Mouse (Mus musculus): ENCODE data around the gene Wwp2. TPM values are rescaled to one million over a fixed set of nuclear protein-coding genes. Genes with fewer than 3 reads are reported as not detected.
A peak's percentile ranks its signal among the peaks of the same experiment; 100 is the strongest.

Gene Wwp2
- polyA plus RNA-seq (2014; fragmentation: Nextera tagmentation; extraction: Ambion mirVana), result 61.2 and 69.5 TPM in 2 replicates

- Histone ChIP-seq H3K36me3 (ENCODE audit: control insufficient read depth, insufficient read depth, low read length) (no peaks in the 10 kb centered on the region), H3K4me3 (ENCODE audit: low read depth, low read length) (peak within 1 kb of the TSS; percentile 84), H3K9ac (ENCODE audit: low read depth, low read length) (peak within 1 kb of the TSS; percentile 82), H3K27me3 (ENCODE audit: control insufficient read depth, insufficient read depth, low read length) (no peaks in the 10 kb centered on the region), H3K27ac (ENCODE audit: low read depth, low read length) (peak within 1 kb of the TSS; percentile 76), H3K4me1 (replicated peaks; ENCODE audit: control insufficient read depth, insufficient read depth, low read length) (peaks cover 2% of the 10 kb centered on the region; the same call in 1 of the 2 replicates), H3K4me2 (replicated peaks; ENCODE audit: low read depth, low read length) (peak within 1 kb of the TSS; percentile 74), H3K9me3 (ENCODE audit: control insufficient read depth, low read length) (no peaks in the 10 kb centered on the region)
- DNase-seq (ENCODE audit: low spot score) (peak; percentile 84), ATAC-seq (ENCODE audit: low FRiP score) (peak; percentile 88)
- WGBS, result under 1% methylated on average over 49 of the region's 81 CpGs
Measured at GRCm38 (mm10) chr8:107435962-107436831, at the start of gene Wwp2. Gene Wwp2 (plus strand): TSS chr8:107436365.

- Histone ChIP-seq H3K27me3 (ENCODE audit: control insufficient read depth, insufficient read depth, low read length) (no peaks in the 10 kb centered on the region), H3K27ac (ENCODE audit: low read depth, low read length) (no peak overlapping the region), H3K4me3 (ENCODE audit: low read depth, low read length) (no peak overlapping the region), H3K4me2 (replicated peaks; ENCODE audit: low read depth, low read length) (no peak overlapping the region), H3K9me3 (ENCODE audit: control insufficient read depth, low read length) (no peaks in the 10 kb centered on the region), H3K4me1 (replicated peaks; ENCODE audit: control insufficient read depth, insufficient read depth, low read length) (no peaks in the 10 kb centered on the region), H3K36me3 (ENCODE audit: control insufficient read depth, insufficient read depth, low read length) (no peaks in the 10 kb centered on the region), H3K9ac (ENCODE audit: low read depth, low read length) (no peak overlapping the region)
- DNase-seq (ENCODE audit: low spot score) (peak; percentile 78), ATAC-seq (ENCODE audit: low FRiP score) (no peak)
- 30% methylated on average over 3 of the region's 3 CpGs for WGBS
Measured at GRCm38 (mm10) chr8:107386642-107387041, 49.5 kb upstream of the Wwp2 start.

- H3K27ac ChIP-seq (ENCODE audit: low read depth, low read length), result no peak overlapping the region
- DNase-seq (ENCODE audit: low spot score) (peak; percentile 45), ATAC-seq (ENCODE audit: low FRiP score) (no peak)
- no peak overlapping the region for H3K4me2 ChIP-seq (replicated peaks; ENCODE audit: low read depth, low read length)
- H3K4me3 ChIP-seq (ENCODE audit: low read depth, low read length), result no peak overlapping the region
- 71% methylated on average over 5 of the region's 5 CpGs for WGBS
- H3K27me3 ChIP-seq (ENCODE audit: control insufficient read depth, insufficient read depth, low read length), result no peaks in the 10 kb centered on the region
- H3K36me3 ChIP-seq (ENCODE audit: control insufficient read depth, insufficient read depth, low read length), result no peaks in the 10 kb centered on the region
- H3K4me1 ChIP-seq (replicated peaks; ENCODE audit: control insufficient read depth, insufficient read depth, low read length), result no peaks in the 10 kb centered on the region
- no peak overlapping the region for H3K9ac ChIP-seq (ENCODE audit: low read depth, low read length)
- no peaks in the 10 kb centered on the region for H3K9me3 ChIP-seq (ENCODE audit: control insufficient read depth, low read length)
Measured at GRCm38 (mm10) chr8:107387861-107388260, 48.3 kb upstream of the Wwp2 start.

DNA sequence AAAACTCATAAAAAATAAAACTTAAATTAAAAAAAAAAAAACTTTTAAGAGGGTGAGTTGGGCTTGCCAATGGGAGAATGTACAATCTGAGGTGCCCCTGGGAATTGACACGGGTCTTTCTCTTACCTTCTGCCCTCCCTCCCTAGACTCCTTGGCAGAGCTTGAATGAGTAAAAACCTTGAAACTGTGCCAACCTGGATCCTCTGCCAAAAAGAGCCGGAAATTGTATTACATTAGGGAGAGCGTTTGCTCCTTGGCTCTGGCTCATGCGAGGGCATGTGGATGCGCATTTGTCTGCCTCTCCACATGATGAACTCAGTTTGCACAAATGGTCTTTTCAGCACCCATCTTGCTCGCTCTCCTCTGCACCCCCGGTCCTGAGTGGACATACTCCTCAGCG is 46.6 kb upstream of the Wwp2 start:
- 94% methylated on average over 8 of the region's 8 CpGs for WGBS
- no peaks in the 10 kb centered on the region for H3K4me1 ChIP-seq (replicated peaks; ENCODE audit: control insufficient read depth, insufficient read depth, low read length)
- H3K9me3 ChIP-seq (ENCODE audit: control insufficient read depth, low read length), result no peaks in the 10 kb centered on the region
- no peak overlapping the region for H3K4me2 ChIP-seq (replicated peaks; ENCODE audit: low read depth, low read length)
- no peak overlapping the region for H3K9ac ChIP-seq (ENCODE audit: low read depth, low read length)
- DNase-seq (ENCODE audit: low spot score) (no peak), ATAC-seq (ENCODE audit: low FRiP score) (no peak)
- no peak overlapping the region for H3K27ac ChIP-seq (ENCODE audit: low read depth, low read length)
- H3K36me3 ChIP-seq (ENCODE audit: control insufficient read depth, insufficient read depth, low read length), result no peaks in the 10 kb centered on the region
- no peak overlapping the region for H3K4me3 ChIP-seq (ENCODE audit: low read depth, low read length)
- H3K27me3 ChIP-seq (ENCODE audit: control insufficient read depth, insufficient read depth, low read length), result no peaks in the 10 kb centered on the region

DNA sequence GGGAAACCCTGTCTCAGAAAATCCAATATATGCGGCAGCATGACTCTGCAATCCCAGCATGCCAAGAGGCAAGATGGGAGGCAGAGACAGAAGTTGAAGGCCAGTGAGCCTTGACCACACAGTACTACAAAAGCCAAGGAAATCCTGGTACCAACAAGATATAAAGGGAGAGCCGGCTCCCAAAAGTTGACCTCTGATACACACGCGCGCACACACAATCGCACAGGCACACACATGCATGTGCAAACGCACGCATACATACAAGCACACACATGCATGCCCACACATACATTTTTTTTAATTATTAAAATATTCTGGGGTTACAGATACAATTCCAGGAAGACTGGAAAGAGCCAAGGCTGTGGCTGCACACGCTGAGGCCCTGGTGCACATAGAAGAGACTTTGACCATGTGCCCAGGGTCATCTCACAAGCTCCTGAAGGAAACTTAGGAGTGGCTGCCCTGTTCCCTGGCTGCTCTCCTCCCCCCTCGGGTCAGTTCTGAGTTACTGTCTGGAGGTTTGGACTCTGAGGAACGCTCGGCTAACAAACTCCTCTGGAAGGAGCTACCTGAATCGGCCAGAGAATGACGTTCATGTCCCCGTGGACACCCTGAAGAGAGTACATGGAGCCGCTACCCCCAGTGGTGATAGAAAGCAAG is 45.6 kb upstream of the Wwp2 start:
- 91% methylated on average over 16 of the region's 16 CpGs for WGBS
- no peaks in the 10 kb centered on the region for H3K9me3 ChIP-seq (ENCODE audit: control insufficient read depth, low read length)
- no peak overlapping the region for H3K27ac ChIP-seq (ENCODE audit: low read depth, low read length)
- no peaks in the 10 kb centered on the region for H3K4me1 ChIP-seq (replicated peaks; ENCODE audit: control insufficient read depth, insufficient read depth, low read length)
- no peak overlapping the region for H3K9ac ChIP-seq (ENCODE audit: low read depth, low read length)
- H3K27me3 ChIP-seq (ENCODE audit: control insufficient read depth, insufficient read depth, low read length), result no peaks in the 10 kb centered on the region
- no peak for ATAC-seq (ENCODE audit: low FRiP score)
- DNase-seq (ENCODE audit: low spot score), result no peak
- H3K4me3 ChIP-seq (ENCODE audit: low read depth, low read length), result no peak overlapping the region
- no peaks in the 10 kb centered on the region for H3K36me3 ChIP-seq (ENCODE audit: control insufficient read depth, insufficient read depth, low read length)
- no peak overlapping the region for H3K4me2 ChIP-seq (replicated peaks; ENCODE audit: low read depth, low read length)

DNA sequence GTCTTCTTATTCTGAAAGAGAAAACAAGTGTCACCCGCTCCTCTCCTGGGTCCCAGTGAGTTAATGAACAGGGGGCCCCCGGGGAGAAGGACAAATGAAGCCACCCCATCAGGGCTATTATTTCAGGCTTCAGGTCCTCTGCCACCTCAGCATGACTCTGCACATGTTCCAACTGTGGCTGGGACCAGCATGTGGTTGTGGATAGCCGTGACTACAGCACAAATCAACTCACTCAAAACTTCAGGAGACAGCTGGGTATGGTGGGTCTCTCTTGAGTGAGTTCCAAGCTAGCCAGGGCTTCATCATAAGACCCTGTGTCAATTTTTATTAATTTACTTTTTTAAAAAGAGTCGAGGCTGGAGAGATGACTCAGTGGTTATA is 45.0 kb upstream of the Wwp2 start:
- Histone ChIP-seq H3K9ac (ENCODE audit: low read depth, low read length) (no peak overlapping the region), H3K36me3 (ENCODE audit: control insufficient read depth, insufficient read depth, low read length) (no peaks in the 10 kb centered on the region), H3K4me2 (replicated peaks; ENCODE audit: low read depth, low read length) (no peak overlapping the region), H3K4me1 (replicated peaks; ENCODE audit: control insufficient read depth, insufficient read depth, low read length) (no peaks in the 10 kb centered on the region), H3K27ac (ENCODE audit: low read depth, low read length) (no peak overlapping the region), H3K9me3 (ENCODE audit: control insufficient read depth, low read length) (no peaks in the 10 kb centered on the region), H3K4me3 (ENCODE audit: low read depth, low read length) (no peak overlapping the region), H3K27me3 (ENCODE audit: control insufficient read depth, insufficient read depth, low read length) (no peaks in the 10 kb centered on the region)
- ATAC-seq (ENCODE audit: low FRiP score), result no peak
- WGBS, result 65% methylated on average over 4 of the region's 4 CpGs
- no peak for DNase-seq (ENCODE audit: low spot score)

DNA sequence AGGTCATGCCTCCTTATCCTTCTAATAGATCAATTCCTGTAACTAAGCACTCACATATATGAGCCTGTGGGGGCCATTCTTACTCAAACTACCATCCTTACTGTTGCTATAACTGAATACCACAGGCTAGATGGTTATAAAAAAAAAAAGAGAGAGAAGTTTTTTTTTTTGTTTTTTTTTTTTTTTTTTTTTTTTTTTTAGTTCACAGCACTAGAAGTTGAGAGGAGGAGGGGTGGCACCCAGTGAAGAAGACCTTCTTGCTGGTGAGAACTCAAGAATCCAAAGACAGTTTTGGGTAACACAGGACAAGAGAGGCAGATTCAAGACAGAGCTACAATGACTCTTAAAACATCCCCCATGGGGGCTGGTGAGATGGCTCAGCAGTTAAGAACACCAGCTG is 40.8 kb upstream of the Wwp2 start:
- H3K4me2 ChIP-seq (replicated peaks; ENCODE audit: low read depth, low read length), result no peak overlapping the region
- no peaks in the 10 kb centered on the region for H3K36me3 ChIP-seq (ENCODE audit: control insufficient read depth, insufficient read depth, low read length)
- H3K9ac ChIP-seq (ENCODE audit: low read depth, low read length), result no peak overlapping the region
- H3K4me1 ChIP-seq (replicated peaks; ENCODE audit: control insufficient read depth, insufficient read depth, low read length), result no peaks in the 10 kb centered on the region
- H3K27ac ChIP-seq (ENCODE audit: low read depth, low read length), result no peak overlapping the region
- no peak overlapping the region for H3K4me3 ChIP-seq (ENCODE audit: low read depth, low read length)
- no peaks in the 10 kb centered on the region for H3K9me3 ChIP-seq (ENCODE audit: control insufficient read depth, low read length)
- DNase-seq (ENCODE audit: low spot score) (no peak), ATAC-seq (ENCODE audit: low FRiP score) (no peak)
- H3K27me3 ChIP-seq (ENCODE audit: control insufficient read depth, insufficient read depth, low read length), result no peaks in the 10 kb centered on the region

DNA sequence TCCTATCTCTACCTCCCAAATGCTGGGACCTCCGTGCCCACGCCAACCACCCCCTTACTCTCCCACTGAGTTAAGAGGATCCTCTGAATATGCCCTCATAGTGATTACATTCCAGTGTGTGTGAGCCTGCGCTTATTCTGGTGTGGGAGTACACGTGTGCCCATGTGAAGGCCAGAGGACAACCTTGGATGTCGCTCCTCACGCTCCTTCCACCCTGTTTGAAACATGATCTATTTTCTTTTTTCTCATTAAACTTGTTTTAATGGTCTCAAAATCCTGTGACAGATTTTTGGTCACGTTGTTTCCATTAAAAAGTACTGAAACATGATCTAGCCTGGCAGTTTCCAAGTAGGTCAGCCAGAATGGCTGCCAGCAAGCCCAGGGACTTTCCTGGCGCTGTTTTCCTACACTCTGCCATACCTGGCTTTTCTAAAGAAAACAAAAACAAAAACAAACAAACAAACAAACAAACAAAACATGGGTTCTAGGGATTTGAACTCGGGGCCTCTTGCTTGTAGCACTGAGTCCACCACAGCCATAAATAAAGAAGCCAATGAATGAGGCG is 40.0 kb upstream of the Wwp2 start:
- no peaks in the 10 kb centered on the region for H3K36me3 ChIP-seq (ENCODE audit: control insufficient read depth, insufficient read depth, low read length)
- H3K9ac ChIP-seq (ENCODE audit: low read depth, low read length), result no peak overlapping the region
- H3K27ac ChIP-seq (ENCODE audit: low read depth, low read length), result no peak overlapping the region
- ATAC-seq (ENCODE audit: low FRiP score) (no peak), DNase-seq (ENCODE audit: low spot score) (no peak)
- no peak overlapping the region for H3K4me2 ChIP-seq (replicated peaks; ENCODE audit: low read depth, low read length)
- no peaks in the 10 kb centered on the region for H3K9me3 ChIP-seq (ENCODE audit: control insufficient read depth, low read length)
- WGBS, result 84% methylated on average over 10 of the region's 10 CpGs
- no peaks in the 10 kb centered on the region for H3K27me3 ChIP-seq (ENCODE audit: control insufficient read depth, insufficient read depth, low read length)
- H3K4me1 ChIP-seq (replicated peaks; ENCODE audit: control insufficient read depth, insufficient read depth, low read length), result no peaks in the 10 kb centered on the region
- H3K4me3 ChIP-seq (ENCODE audit: low read depth, low read length), result no peak overlapping the region
